Mouse (Mus musculus) frontal cortex, postnatal 14 days (tissue): ENCODE data around the gene Slc16a6.
A peak's percentile ranks its signal among the peaks of the same experiment; 100 is the strongest.

Experiments used
- DNase-seq, 2 experiments: peaks; one replicate each; pipeline ENCODE4 v3.0.0; 2022; ENCODE audit warnings: low spot score in 2 of 2

The Slc16a6 gene

DNA sequence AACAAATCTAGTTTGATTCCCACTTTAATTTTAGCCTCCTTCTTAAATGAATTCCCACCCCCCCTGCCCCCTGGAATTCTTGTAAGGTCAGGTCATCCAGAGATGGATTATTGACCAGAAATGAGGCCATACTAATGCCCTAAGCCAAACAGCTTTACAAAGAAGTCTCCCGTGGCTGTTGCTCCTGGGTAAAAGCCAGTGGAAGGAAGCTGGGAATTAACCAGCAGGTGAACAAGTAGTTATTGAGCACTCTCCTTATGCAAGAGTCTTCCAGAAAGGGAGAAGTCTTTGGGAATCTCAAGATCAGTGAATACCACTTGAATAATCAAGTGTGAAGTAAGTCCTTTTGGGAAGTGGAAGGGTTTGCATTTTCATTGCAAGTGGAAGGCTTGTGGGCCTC is 13.7 kb upstream of the Slc16a6 start:
- no peak for DNase-seq

DNA sequence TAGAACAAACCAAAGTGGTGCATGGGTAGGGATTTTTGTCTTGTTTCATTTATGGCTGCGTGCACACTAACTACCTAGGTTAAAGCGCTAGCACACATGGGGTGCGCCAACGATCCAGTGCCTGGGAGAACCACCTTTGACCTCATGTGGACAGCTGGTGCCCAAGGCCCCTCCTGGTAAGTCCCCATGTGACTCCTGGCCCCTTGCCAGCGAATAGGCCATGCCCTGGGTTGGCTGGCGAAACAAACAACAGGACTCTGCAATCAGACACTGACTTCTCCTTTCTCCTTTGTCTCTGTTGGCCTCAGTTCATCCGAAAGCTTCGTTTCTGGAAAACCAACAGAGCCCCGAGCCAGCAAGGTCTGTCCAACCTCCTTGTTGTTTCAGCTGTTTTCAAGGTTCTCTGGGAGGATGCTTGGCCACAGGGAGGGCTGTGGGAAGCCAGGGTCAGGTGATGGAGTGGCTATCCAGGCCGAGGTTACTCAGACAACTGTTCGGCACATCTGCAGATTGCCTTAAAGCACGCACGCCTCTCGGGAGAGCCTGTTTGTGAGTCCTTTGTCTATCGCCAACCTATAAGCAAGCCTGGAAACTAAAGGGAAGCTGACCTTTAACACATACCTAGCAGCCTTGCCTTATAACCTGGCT is 12.1 kb upstream of the Slc16a6 start:
- peak in 1 of 2 experiments; percentile 31 for DNase-seq

DNA sequence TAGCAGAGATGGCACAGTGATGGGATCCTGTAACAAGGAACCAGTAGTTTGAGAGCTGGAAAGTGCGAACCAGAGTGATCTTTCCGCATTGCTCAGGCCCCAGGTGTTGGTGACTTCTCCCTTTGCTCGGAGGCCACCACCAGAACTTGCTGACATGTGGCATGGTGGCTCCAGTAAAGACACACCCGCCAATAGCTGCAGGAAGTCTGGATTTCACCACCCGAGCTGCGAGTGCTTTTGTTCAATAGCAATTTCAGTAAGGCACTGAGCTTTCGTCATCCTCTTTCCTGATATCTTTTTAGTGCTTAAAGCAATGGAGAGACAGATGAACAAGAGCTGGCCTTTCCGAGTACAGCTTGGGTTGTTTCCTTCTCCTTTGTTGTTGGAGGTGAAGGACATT is 7.0 kb upstream of the Slc16a6 start:
- no peak for DNase-seq

DNA sequence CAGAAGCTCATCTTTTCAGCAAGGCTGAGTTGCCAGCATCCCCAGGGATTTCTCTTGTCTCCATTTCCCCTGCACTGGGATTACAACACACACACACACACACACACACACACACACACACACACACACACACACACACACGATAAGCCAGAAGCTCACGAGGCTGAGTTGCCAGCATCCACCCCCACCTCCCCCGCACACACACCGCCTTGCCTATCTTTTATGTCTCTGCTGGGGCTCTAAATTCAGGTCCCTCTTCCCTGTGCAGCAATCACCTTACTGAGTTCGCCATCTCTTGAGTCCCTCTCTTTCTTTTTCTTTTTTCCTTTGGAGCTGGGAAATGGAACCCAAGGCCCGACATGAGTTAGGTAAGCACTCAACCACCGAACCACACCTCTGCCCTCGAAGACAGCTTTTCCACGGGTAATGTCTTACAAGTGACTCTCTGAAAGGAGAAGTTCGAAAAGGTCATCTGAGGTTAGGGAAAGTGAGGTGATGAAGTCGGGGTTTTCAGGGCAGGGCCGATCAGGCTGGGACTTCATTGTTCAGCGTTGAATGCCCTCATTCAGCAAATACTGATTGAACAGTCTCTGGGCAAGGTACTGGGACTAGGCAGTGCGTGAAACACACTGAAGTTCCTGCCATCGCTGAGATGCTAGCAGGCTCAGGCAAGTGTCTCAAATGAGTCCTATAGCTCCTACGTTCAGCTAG is 6.3 kb upstream of the Slc16a6 start:
- no peak for DNase-seq

DNA sequence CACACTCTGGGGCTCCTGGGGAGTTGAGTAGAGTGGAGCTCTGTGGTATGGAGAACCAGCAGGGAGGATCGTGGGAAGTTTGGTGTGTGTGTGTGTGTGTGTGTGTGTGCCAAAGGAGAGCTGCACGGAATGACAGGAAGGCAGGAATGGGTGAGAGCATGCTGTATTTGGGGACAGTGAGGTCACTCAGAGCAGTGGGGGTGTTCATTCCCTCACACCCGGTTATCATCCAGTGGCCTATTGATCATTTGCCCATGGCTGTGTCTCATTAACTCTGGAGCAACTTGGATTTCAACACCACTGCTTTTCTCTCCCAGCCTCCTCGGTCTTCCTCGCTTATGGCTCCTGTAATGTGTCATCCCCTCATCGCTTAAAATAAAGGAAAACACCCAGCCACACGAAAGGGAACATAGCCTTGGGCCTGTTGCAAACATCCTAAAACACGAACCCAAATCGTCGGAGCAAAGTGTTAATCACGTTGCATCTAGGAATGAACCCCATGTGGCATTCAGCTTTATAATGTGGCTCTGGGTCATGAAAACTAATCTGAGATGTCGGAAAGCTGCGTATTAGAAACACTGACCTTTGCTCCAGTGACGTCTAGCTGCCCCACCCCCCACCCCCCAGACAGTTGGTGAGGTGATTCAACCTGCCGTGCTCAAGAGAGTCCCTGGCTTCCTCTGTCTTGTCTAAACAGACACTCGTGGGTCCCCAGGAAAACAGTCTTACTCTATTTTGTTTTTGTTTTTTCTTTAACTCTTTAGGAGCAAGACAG is 4.4 kb upstream of the Slc16a6 start:
- no peak for DNase-seq

DNA sequence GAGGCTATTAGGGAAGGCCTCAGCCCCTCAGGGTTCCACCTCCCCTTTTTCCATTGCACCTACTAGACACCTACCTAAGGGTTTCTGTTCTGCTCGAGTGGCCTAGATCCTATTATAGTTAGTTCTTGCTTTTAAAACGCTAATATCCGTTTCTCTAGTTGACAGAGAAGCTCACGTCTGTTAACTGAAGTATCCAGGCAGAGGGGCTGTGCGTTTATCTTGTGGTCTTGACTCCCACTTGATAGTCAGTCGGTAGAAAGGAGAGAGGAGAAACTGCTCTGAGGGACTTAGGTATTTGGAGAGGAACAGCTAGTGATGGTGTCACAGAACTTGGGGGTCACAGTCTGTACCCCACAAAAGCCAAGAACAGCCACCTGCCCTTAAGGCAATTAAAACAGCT is 3.3 kb upstream of the Slc16a6 start:
- DNase-seq, result no peak

DNA sequence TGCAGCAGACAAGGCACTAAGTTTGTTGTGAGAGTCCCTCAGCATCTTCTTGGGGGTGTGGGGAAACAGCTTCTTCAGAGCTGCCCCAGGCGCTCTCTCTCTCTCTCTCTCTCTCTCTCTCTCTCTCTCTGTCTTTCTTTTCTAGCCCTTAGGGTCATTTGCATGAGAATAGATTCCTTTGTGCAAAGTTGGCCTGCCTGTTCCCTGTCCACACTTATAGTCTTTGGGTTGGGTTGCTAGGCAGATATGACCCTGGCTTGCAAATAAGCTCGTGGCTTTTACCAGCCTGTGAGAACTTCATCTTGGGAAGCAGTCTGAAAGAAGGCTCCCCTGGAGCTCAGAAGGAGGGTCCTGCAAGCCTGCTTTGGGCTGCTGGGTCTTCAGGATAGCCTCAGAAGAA is 2.8 kb upstream of the Slc16a6 start:
- no peak for DNase-seq

DNA sequence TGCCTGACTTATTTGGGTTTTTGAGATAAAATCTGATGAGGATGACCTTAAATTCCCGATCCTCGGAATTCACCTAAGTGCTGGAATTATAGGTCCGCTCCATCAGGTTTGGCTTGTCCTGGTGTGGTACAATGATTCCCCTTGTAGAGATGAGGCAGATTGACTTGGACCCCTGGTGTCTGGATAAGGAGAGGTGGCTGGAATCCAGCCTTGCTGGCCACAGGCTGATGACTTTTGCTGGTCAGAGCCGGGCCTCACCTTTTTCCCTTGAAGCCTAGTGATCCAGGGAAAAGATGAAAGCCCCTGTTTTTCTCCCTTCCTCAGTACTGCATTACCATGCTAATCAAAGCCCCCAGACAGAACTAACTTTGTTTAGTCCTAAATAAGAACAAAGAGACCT is 2.3 kb upstream of the Slc16a6 start:
- no peak for DNase-seq

DNA sequence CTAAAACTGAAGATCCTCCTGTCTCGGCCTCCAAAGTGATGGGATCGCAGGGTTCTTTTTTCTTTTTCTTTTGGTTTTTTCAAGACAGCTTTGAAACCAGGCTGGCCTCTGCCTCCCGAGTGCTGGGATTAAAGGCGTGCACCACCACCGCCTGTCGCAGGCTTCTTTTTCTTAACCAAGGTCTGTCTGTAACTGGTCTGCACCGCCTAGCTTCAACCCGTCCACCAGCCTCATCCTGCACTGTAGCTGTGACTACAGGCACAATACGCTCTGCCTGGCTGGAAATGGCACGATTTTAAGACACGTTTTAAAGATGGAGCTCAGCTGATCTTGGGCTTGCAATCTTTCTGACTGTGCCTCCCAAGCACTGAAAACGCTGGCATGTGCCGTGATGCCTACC is 1.4 kb upstream of the Slc16a6 start:
- no peak for DNase-seq

DNA sequence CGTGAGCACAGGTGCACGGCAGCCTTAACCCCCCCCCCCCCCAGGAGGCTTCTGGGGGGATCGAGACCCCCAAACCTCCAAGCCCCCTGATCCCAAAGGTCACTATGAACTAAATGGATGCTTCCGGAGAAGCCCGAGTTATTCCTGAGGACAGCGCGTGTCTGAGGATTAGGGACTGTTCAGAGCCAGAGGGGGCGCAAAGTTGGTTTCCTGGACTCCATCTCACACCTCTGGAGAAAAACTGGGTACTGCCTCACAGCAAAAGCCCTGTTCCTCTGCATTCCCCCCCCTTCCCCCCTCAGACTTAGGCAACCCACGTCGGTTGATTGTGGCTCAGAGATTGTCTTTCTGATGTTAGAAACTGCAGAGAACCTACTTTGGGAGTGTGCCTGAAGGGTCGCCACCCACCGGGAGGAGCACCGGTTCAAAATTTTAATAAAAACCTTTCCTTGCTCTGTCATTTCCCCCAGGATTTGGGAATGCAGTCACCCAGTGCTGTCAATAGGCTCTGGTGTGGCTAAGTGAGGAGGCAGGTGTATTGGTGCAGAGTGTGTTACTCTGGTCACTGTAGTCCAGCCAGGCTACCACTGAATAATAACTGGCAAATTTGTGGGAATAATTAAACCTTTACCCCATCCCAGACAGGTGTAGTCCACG is 816 bp upstream of the Slc16a6 start:
- DNase-seq, result no peak

DNA sequence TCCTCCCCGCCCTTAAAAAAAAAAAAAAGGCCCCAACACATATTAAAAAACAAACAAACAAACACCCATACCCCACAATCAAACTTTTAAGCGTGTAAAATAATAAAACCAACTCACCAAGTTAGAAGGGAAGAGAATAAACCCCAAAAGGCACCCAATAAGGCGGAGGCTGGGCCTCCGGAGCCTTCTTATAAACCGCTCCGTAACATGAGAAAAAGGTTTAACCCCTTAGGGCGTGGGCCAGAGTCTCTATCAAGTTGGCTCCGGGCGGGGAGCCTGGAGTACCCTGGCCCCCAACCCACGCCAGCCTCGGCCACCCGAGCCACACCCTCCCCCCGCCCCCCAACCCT is 602 bp downstream of the Slc16a6 start:
- DNase-seq, result no peak

DNA sequence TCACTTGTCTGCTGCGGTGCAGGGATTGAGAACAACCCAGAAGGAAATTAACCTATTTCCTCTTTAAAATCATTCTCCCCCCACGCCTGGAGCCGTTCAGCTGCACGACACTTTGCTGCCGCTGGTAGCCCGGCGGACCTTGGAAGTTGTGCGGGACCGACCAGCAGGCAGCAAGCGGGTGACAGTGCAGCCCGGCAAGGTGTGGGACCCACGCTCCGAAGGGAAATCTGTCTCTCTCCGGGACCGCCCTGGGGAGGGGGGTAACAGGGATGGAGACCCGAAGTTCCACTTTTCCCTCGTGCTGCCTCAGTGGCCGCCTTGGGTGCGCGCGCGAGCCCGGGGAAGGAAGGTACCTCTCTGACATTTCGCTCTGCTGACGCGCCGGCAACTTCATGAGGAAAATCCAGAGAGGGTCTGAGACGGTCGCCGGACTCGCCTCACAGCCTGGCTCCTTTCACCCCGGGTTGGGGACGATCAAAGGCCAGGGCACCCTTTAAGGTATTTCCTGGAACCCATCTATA is 1.2 kb downstream of the Slc16a6 start:
- DNase-seq, result no peak

DNA sequence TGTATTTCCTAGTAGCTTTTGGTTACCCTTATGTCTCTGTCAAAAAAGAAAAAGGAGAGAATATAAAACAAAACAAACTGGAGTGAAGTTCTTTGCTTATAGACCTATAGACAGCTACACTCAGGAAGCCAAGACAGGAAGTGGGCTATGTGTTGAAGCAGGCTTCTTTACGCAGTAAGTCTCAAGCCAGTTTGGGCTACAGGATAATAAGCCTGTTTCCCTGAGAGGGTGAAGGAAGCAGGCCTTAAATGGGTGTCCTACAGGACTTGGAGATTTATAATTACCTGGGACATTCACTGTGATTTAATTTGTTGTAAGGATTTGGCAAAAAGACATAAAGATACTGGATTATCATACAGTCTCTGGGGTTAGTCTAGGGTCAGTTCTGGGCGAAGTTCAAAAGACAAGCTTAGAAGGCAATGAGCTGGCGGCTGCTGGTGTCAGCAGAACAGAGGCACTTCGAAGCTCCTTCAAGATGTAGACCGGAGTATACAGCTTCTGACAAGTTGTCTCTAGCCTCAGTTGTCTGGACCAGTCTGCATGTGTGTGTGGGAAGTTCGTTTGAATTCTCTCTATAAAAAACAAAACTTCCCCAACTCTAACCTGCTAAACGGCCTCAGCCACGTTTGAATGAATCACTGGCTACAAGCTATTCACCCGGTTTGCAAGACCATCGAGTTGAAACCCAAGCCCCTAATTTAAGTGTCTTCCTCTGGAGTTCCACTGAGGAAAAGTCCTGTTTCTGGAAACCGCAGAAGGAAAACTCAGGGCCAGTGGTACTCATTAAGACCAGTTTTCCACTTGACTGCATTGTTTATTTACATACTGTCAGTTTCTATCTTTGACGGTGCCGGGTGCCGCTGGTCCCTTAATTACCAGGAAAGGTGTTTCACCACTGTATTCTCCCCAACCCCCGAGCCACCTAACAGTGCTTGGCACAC is 2.2 kb downstream of the Slc16a6 start:
- no peak for DNase-seq

DNA sequence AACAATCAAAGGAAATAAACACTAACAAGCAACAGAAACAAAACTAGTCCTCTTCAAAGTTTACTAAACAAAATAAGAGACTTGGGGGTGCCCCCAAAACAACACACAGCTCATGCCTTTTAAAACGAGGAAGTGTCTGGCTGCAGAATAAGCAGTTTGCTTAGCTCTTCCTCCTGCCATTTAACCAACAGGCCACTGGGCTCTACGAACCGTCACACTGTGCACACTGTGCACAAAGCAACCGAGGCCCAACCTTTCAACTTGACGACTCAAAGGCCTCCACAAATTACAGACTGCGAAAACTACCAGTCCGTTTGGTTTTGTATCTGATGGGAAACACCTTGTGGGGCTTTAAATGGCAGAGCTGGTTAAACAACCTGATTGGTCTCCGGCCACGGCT is 3.2 kb downstream of the Slc16a6 start:
- no peak for DNase-seq

DNA sequence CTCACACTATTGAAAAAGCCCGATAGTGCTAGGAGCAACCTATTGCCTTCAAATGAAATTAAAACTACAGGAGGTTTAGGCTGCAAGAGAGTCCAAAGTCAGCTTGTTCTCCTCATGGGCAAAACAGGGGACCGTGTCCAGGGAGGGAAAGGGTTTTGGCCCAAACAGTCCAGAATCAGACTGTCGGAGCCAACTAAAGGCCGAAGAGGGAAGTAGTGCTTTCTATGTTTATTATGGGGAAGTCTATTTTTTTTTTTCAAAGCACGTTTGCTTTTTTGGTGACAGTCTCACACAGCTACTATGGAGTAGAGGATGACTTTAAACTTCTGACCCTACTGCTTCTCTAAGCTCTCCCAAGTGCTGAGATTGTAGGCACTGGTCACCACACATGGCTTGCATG is 5.3 kb downstream of the Slc16a6 start:
- no peak for DNase-seq

DNA sequence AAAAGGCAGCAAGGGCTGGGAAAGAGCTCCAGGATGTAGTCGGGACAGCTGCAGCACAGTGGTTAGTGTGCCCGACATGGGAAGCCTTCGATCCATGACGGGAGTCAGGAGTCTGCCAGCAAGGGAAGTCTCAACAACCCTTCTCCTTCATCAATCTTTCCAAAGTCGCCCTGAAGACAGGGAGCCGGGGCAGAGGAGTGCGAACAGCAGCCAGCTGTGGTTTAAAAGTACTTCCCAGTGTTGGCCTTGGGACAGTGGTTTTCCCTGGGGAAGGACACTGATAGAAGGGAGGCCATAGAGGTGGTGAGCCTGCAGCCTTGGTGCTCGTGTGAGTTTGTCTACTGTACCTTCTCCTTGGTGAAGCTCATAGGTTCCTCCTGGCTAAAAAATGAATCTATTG is 6.4 kb downstream of the Slc16a6 start:
- no peak for DNase-seq

DNA sequence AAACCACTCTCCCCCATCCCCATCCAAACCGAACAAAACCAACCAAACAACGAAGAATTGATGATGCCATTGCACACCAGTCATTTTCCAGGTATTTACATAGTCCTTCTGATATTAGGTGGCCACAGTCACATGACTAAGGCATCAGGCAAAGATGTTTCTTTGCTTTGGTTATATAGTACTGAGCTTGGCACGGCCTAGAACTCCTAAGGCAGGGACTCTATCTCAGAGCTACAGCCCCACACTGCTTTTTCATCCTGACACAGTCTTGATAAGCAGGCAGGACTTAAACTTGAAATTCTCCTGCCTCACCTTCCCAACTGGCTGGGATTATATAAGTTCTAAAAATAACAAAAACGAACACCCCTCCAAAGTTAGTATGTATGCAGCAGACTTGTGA is 8.3 kb downstream of the Slc16a6 start:
- no peak for DNase-seq

DNA sequence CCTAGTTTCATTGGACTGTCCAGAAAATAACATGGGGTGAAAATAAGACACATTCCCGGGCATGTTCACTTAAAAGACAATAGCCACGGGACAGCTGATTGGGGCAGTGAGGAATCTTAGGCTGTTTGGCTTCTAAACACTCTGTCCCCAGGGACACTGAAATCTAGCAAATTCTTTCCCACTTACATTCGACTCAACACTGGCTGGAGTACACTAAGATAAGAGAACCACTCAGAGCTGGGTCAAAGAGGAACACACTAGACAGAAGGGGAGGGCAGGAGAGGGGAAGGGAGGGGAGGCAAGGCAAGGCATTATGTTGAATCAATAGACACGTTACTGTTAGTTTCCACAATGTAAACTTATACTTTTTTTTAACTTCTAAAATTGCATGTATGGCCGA is 12.8 kb downstream of the Slc16a6 start:
- DNase-seq, result no peak

DNA sequence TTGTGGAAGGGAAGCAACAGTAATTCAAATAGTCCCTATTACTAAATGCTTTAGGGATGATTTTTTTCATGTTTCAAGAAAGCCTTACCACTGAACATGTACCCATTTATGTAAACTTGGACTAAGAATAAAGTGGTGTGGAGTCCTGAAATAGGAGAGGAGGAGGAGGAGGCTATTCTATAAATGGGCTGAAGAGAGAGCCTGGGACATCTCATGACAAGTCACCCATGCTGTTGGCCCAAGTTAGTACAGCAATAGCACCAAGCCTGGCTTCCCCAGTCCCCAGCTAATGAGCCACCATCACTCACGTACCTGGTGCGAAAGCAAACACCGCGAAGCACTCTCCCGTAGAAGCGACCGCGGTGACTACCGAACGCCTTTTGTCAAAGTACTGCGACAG is 15.2 kb downstream of the Slc16a6 start:
- no peak for DNase-seq

DNA sequence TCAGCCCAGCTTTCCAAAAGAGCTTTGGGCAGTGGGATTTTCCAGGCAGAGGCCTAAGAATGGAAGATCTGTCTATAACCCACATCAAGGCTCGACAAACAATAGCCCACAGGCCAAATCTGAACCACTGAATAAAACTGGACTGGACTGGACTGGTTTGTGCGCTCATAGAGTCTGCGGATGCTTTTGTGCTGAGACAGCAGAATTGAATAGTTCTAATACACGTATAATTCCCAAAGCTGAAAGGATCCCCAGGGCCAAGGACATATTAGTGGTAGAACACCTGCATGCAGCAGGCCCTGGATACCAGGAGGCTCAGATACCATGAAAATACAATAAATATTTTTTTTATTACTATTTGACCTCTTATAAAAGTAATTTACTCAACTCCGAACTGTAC is 17.1 kb downstream of the Slc16a6 start:
- no peak for DNase-seq

DNA sequence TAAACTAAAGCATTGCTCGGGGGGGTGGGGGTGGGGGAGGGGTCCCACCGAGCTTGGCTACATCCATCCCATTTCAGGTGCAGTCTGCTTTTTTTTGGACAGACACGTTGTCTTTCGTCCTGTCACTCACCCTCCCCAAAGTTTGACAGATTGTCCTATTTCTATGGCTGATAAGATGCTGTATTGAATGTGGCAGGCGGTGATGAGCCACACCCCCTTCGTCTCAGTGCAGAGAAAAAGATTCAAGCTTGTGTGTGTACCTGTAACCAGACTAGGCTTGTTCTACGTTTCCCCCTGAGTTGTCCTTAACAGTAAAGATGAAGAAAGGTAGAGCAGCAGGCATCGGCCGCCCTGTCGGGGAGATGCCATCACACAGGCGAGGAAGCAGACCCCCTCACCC is 22.2 kb downstream of the Slc16a6 start:
- no peak for DNase-seq
